Mouse (Mus musculus): ENCODE results near the gene Pcyt2. TPM values are rescaled to one million over a fixed set of nuclear protein-coding genes. Genes with fewer than 3 reads are reported as not detected.
A peak's percentile ranks its signal among the peaks of the same experiment; 100 is the strongest.

The Pcyt2 gene
- total and polyA plus RNA-seq, 3 experiments, result 86.7 to 87.3 TPM; not detected in 1

DNA sequence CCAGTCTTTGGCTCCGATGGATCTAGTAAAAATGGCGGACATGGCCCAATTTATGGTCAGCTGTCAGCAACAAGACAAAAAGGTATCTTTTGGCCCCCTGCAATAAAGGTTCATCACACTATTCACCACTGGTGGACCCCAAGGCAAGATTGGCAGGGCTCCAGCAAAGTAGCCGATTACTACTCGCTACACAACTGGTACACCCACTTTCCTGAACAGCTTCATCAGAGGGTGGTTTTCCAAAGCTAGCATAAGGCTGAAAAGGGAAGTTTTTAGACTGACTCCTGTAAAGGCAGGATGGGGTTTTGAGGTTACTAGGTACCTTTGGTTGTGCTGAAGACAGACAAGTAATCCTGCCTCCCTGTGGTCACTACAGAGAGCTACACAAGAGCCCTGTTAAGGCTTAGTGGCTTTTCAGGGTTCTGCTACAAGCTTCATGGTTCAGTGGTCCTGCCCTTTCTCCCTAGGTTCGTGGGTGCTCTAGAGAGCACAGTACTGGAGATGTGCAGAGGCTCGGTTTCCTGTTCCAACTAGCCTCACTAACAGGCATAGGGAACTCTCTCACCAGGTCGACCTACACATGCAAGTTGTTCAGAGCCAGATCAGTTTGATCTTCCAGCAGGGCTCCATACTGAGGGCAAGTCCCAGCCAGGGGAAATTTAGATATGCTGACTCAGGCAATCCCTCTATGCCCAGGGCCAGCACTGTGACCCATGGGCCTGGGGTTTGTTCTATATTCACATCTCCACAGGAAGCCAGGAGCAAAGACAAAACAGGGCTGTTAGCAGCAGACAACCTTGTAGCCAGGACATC lies 40.3 kb downstream of the Pcyt2 start (continued):
- TF ChIP-seq E2F4 (IDR thresholded peaks at IDR 0.05; ENCODE audit: borderline replicate concordance, low read depth, low read length) (peak; percentile 53; the same call in 1 of the 2 replicates), EP300 (IDR thresholded peaks at IDR 0.05; ENCODE audit: low read depth in 1 of 2, low read length in 2 of 2) (no peak), BHLHE40 (IDR thresholded peaks at IDR 0.05; ENCODE audit: borderline replicate concordance, low read depth, low read length) (peak; percentile 26; the same call in 1 of the 2 replicates), RAD21 (IDR thresholded peaks at IDR 0.05; ENCODE audit: low read depth, low read length) (peak; percentile 38)

DNA sequence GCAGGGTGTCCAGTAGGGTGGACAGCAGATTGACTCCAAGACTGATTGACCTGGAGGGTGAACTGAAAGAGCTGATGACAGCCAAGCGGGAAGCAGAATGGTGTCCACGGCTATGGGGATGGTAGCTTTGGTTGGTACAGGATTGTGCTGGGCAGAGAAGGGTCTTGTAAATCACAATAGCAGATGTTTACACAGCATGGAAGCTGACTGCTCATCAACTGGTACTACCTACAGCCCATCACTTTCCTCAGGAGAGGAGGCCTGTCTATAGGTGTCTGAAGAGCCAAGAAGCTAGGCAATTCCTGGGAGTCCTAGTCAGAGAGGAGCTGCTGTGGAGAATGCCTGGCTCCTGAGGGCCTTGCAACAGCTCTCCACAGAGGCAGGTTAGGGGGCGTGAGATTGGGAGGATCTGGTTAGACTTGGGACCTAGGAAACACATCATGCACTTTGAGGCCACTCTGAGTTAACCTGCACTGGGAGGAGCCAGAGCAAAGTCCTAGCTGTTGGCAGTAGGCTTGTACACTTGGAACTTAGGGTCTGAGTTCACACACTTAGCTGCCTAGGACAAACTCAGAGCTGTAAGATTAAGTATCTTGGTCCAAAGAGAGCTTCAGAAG lies 41.3 kb downstream of the Pcyt2 start:
- H3K27ac ChIP-seq (ENCODE audit: control insufficient read depth, low read depth, low read length), result no peak overlapping the region
- H3K9me3 ChIP-seq (replicated peaks; ENCODE audit: insufficient read depth, low read length), result no peaks in the 10 kb centered on the region
- peaks cover 54% of the 10 kb centered on the region for H3K79me2 ChIP-seq (ENCODE audit: control insufficient read depth, insufficient read depth, low read length, poor library complexity)
- peaks cover 4 to 22% of the 10 kb centered on the region in 2 experiments; a peak in 3 of 4 replicates for H3K36me3 ChIP-seq (ENCODE audit: control insufficient read depth in 1 of 2, insufficient read depth in 2 of 2, low read length in 2 of 2)
- no peak overlapping the region for H3K9ac ChIP-seq (ENCODE audit: control insufficient read depth, low read depth, low read length, poor library complexity, severe bottlenecking)
- no peak for TF ChIP-seq BHLHE40 (IDR thresholded peaks at IDR 0.05; ENCODE audit: borderline replicate concordance, low read depth, low read length)
- peak in 1 of 2 experiments; percentile 54; a peak in 2 of 4 replicates for TF ChIP-seq POLR2A (IDR thresholded peaks at IDR 0.05; ENCODE audit: control insufficient read depth in 1 of 2, insufficient read depth in 1 of 2, low read depth in 1 of 2, low read length in 2 of 2, poor library complexity in 1 of 2)
- TF ChIP-seq POLR2AphosphoS2 (IDR thresholded peaks at IDR 0.05; ENCODE audit: low read length), result peak; percentile 16
- peak; percentile 44 for DNase-seq (ENCODE audit: low read depth, low spot score)
- H3K27me3 ChIP-seq (ENCODE audit: control insufficient read depth in 1 of 2, insufficient read depth in 2 of 2, low read length in 2 of 2), result no peaks in the 10 kb centered on the region
- no peak overlapping the region for H3K4me3 ChIP-seq (ENCODE audit: control insufficient read depth in 1 of 2, insufficient read depth in 1 of 2, low read depth in 2 of 2, low read length in 2 of 2)
- H3K4me1 ChIP-seq (ENCODE audit: control insufficient read depth in 1 of 2, insufficient read depth in 2 of 2, low read length in 2 of 2), result peaks cover 8 to 18% of the 10 kb centered on the region in 2 experiments

DNA sequence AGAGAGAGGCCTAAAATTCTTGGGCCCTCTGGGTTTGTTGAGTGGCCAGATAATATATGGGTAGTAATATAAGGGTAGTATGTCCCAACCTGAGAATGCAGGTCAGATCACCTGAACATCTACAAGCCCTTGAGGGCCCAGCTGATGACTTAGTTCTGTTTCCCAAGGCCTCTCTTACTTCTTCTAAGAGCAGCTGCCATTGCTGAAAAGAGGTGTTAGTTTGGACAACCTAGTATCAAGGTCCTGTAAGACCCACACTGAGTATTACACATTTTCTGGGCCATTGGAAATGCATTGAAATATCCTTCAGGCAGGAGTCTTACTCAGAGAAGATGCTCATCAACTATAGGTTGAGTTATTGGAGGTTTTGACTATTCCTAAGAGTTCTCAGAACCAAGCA lies 41.8 kb downstream of the Pcyt2 start:
- TF ChIP-seq SIN3A (IDR thresholded peaks at IDR 0.05; ENCODE audit: low read length) (no peak), CHD1 (IDR thresholded peaks at IDR 0.05; ENCODE audit: low read depth, low read length) (no peak), ELF1 (IDR thresholded peaks at IDR 0.05; ENCODE audit: low read depth, low read length) (no peak), NRF1 (IDR thresholded peaks at IDR 0.05; ENCODE audit: insufficient read depth, low read depth, low read length, poor library complexity, severe bottlenecking) (no peak), POLR2A (IDR thresholded peaks at IDR 0.05; ENCODE audit: control insufficient read depth in 1 of 2, insufficient read depth in 1 of 2, low read depth in 1 of 2, low read length in 2 of 2, poor library complexity in 1 of 2) (no peak), TCF12 (IDR thresholded peaks at IDR 0.05; ENCODE audit: low read depth, low read length) (no peak), NELFE (IDR thresholded peaks at IDR 0.05; ENCODE audit: low read depth, low read length) (no peak), ZMIZ1 (IDR thresholded peaks at IDR 0.05; ENCODE audit: low read depth, low read length) (no peak), MXI1 (IDR thresholded peaks at IDR 0.05; ENCODE audit: low read depth, low read length) (no peak), ETS1 (IDR thresholded peaks at IDR 0.05; ENCODE audit: low read depth, low read length) (no peak), BHLHE40 (IDR thresholded peaks at IDR 0.05; ENCODE audit: borderline replicate concordance, low read depth, low read length) (no peak), UBTF (IDR thresholded peaks at IDR 0.05; ENCODE audit: borderline replicate concordance, insufficient read depth, low read depth, low read length) (no peak), ZNF384 (IDR thresholded peaks at IDR 0.05; ENCODE audit: low read depth, low read length) (no peak), E2F4 (IDR thresholded peaks at IDR 0.05; ENCODE audit: borderline replicate concordance, low read depth, low read length) (no peak), ZKSCAN1 (IDR thresholded peaks at IDR 0.05; ENCODE audit: low read depth, low read length) (no peak), EP300 (IDR thresholded peaks at IDR 0.05; ENCODE audit: low read depth in 1 of 2, low read length in 2 of 2) (no peak), POLR2AphosphoS5 (IDR thresholded peaks at IDR 0.05; ENCODE audit: borderline replicate concordance, low read depth, low read length) (no peak)
- Histone ChIP-seq H3K9ac (ENCODE audit: control insufficient read depth, low read depth, low read length, poor library complexity, severe bottlenecking) (no peak overlapping the region), H3K27me3 (ENCODE audit: control insufficient read depth in 1 of 2, insufficient read depth in 2 of 2, low read length in 2 of 2) (no peaks in the 10 kb centered on the region), H3K27ac (ENCODE audit: control insufficient read depth, low read depth, low read length) (no peak overlapping the region), H3K79me2 (ENCODE audit: control insufficient read depth, insufficient read depth, low read length, poor library complexity) (peaks cover 54% of the 10 kb centered on the region), H3K9me3 (replicated peaks; ENCODE audit: insufficient read depth, low read length) (no peaks in the 10 kb centered on the region), H3K4me1 (ENCODE audit: control insufficient read depth in 1 of 2, insufficient read depth in 2 of 2, low read length in 2 of 2) (peaks cover 8 to 23% of the 10 kb centered on the region in 2 experiments), H3K4me3 (ENCODE audit: control insufficient read depth in 1 of 2, insufficient read depth in 1 of 2, low read depth in 2 of 2, low read length in 2 of 2) (no peak overlapping the region), H3K36me3 (ENCODE audit: control insufficient read depth in 1 of 2, insufficient read depth in 2 of 2, low read length in 2 of 2) (peaks cover 4 to 27% of the 10 kb centered on the region in 2 experiments)
- DNase-seq (ENCODE audit: low read depth, low spot score), result peak; percentile 50

Measured in MEL (cell line).